Mouse (Mus musculus) megakaryocyte, embryonic 14.5 days (primary cell): ENCODE results near the gene Ghrl.

ENCODE experiments used
- FLI1 ChIP-seq: IDR thresholded peaks from 2 replicates; pipeline ENCODE4 v1.6.1; 2012; ENCODE audit warnings: low read length, inconsistent platforms, mixed read lengths
- GATA1 ChIP-seq: IDR thresholded peaks from 3 replicates; pipeline ENCODE4 v1.6.1; 2012; ENCODE audit warnings: mixed read lengths, low read length, inconsistent platforms, borderline replicate concordance

DNA sequence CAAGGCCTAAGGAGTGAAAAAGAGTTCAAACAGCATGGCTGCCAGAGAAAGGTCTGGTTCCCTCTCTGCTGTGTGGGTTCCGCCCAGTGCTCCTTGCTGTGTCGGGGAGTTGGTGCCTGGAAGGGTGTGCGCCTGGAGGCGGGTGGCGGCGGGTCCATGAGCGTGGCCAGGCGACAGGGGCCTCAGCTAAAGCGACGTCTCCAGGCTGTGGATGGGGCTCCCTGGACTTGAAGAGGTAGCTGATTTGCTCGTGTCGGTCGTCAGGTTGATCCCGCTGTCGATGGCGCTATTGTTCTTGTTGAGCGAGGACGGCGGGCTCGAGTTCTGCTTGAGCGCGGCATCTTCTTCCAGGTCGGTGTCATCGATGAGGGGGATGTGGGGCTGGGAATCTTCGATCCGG, 28.7 kb upstream of the Ghrl start:
- TF ChIP-seq GATA1, result no peak
- no peak for TF ChIP-seq FLI1
